Mouse (Mus musculus) lung, postnatal 10 days (tissue): ENCODE measurements around the gene Pde4c.
A peak's percentile ranks its signal among the peaks of the same experiment; 100 is the strongest.

Experiments
- DNase-seq: peaks from one replicate; pipeline ENCODE4 v3.0.0; 2021

Gene Pde4c

DNA sequence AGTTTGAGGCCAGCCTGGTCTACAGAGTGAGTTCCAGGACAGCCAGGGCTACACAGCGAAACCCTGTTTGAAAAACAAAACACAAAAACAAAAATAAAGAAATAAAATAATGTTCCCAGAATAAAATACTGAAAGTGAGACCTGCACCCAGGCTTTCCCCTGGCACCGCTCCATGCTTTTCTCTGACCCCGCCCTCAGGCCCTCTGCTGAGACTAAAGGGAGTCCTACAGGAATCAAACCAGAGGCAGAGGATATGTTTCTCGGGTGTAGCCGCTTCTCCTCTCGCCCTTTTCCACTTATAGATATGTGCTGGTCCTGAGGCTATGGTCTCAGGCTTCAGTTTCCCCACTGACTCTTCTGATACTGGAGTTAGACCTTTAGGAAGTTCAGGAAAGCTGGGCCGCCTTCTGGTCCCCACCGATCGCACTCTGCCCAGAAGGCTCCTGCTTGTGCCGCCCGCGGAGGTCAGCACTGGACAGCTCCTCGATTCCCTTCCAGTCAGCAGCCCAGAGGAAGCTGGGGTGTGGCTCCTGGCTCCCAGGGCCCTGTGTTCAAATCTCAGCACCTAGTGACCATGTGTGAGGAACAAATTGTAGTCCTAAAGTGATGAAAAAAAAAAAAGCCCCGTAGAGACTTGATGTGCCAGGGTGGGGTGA is 2.4 kb downstream of the Pde4c start:
- peak; percentile 64 for DNase-seq

GRCm38 (mm10) chr8:70726721-70727120 is 3.2 kb downstream of the Pde4c start:
- DNase-seq: no peak

GRCm38 (mm10) chr8:70729808-70730475 is 6.4 kb downstream of the Pde4c start:
- peak; percentile 53 for DNase-seq

- DNase-seq: no peak
Measured at GRCm38 (mm10) chr8:70730956-70731355, 7.4 kb downstream of the Pde4c start.

DNA sequence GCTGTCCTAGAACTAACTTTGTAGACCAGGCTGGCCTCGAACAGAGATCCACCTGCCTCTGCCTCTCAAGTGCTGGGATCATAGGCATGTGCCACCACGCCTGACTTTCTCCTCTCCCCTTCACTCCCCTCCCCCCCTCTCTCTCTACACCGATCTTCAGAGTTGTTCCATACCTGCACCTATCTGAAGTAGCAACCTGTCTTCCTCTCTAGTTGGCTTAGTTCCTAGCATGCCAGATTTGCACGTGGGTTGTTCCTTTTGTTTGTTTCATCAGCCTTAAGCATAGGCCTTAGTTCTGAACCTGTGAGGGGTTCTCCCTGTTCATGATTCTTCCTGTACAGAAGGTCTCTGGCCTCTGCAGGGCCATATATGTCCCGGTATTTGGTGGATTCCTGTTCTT is 14.2 kb downstream of the Pde4c start:
- DNase-seq: no peak

DNA sequence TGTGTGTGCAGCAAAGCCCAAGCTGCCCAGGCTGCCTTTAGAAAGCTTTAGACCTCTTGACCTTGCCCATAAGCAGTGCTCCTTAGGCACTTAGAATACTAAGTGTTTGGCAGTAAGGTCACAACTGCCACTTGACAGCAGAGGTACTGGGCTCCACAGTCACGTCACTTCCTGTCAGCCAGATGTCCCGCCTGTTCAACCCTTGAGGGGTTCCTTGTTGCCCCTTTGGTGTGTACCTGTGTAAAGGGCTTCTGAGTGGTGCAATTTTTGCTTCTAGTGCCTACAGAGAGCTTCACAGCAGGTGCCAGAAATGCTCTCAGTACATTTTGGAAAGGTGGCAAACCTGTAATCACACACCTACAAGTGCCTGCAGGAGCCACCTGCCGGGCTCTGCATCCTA is 14.7 kb downstream of the Pde4c start:
- DNase-seq: peak; percentile 75

DNA sequence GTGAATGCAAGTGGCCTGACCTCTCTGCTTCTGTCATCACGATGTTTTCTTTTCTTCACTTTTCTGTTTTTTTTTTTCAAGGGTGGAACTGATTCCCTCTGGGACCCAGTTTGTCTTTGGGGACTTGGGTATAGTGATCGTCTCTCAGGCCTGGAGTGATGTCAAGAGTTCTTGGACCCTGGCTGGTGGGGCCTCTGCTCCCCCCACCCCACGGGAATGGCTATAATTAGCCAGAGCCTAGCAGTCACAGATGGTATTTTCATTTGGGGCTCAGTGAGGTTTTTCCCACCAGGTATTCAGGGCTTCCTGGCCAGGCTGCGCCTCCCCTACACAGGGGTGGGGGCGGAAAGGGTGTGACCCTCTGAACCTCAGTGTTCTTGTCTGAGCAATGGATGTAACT is 18.1 kb downstream of the Pde4c start:
- DNase-seq: no peak

- no peak for DNase-seq
Measured at GRCm38 (mm10) chr8:70742176-70742575, 18.7 kb downstream of the Pde4c start.

GRCm38 (mm10) chr8:70742981-70743655 is 19.6 kb downstream of the Pde4c start:
- DNase-seq: no peak

GRCm38 (mm10) chr8:70743656-70744590 is 20.4 kb downstream of the Pde4c start:
- peak; percentile 67 for DNase-seq

DNA sequence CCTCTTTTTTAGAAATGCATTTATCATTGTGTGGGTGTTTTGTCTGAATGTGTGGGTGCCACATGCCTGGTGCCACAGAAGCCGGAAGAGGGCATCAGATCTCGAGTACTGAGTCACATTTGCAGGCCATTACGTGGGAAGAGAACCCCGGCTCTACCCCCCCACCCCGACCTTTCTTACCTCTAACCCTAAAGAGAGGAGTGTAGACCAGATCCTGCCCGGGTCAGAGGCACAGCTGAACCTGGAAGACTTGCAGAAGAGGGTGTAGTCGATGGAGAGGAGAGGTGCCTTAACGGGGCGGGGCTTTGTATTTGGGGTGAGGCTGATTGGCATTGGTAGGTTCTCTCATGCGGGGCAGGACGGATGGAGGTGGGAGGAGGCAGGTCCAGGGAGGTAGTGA is 21.3 kb downstream of the Pde4c start:
- peak; percentile 7 for DNase-seq

DNA sequence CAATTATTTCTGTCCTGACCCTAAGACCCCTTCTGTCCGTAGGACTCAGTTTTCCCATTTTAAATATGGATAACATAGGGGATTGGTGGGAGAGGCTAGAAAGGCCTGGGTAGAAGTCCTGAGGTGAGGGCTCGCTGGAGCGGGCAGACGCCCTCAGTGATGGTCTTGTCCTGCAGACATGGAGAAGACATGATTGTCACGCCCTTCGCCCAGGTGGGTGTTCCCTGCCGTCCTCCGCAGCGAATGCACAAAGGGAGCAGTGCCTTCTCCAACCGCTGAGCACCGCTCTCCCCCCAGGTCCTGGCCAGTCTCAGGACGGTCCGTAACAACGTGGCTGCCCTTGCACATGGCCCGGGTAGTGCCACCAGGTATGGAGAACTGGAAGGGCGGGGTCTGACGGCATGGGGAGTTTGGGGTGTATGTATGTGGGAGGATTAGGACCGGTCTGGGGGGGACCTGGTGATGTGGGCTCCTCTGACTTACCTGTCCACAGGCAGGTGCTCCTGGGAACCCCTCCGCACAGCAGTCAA is 22.2 kb downstream of the Pde4c start:
- DNase-seq: peak; percentile 2

- DNase-seq: no peak
Measured at GRCm38 (mm10) chr8:70746676-70747075, 23.2 kb downstream of the Pde4c start.

GRCm38 (mm10) chr8:70747211-70747890 is 23.8 kb downstream of the Pde4c start:
- peak; percentile 0 for DNase-seq

- DNase-seq: peak; percentile 1
Measured at GRCm38 (mm10) chr8:70748246-70749096, 25.0 kb downstream of the Pde4c start.

- DNase-seq: peak; percentile 6
Measured at GRCm38 (mm10) chr8:70749097-70749674, 25.7 kb downstream of the Pde4c start.

GRCm38 (mm10) chr8:70750128-70750680 is 26.7 kb downstream of the Pde4c start:
- DNase-seq: no peak

DNA sequence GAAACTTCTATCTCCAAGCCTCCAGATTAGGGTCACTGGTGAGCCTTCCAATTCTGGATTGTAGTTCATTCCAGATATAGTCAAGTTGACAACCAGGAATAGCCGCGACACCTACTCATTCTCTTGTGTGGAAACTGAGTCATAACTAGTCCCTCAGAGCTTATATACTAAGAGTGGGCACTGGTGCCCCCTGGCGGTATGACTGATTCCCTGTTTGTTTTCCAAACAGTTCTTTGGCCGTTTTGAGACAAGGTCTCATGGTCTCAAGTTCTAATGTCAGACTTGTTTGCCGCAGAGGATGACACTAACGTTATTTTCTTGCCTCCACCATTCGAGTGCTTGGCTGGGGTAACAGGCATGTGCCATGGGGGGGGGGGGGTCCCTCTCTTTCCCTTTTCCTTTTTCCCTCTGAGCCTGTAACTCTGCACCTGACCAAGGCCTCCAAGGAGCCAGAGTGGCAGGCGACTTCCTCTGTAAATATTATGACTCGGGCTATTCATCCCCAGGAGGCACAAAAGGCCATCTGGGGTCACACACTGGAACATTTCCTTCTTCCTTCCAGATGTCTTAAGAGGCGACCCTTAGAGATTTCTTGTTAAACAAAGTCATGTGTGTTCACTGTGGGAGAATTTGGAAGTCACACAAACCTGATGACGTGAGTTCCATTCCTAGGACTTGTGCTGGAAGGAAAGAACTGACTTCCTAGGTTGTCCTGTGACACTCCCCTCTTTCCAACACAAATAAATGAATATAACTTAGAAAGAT is 28.7 kb downstream of the Pde4c start:
- DNase-seq: peak; percentile 86

- peak; percentile 96 for DNase-seq
Measured at GRCm38 (mm10) chr8:70753151-70753550, 29.6 kb downstream of the Pde4c start.
